Mouse (Mus musculus) kidney, adult 2 months (tissue): ENCODE measurements around the gene Lrrc51.

Experiments
- CTCF ChIP-seq: fragments of 200-500 bp; conservative IDR thresholded peaks from 2 replicates; pipeline ENCODE4 v1.5.1; 2011; ENCODE audit warnings: low read depth, mild to moderate bottlenecking, control low read depth, low read length, moderate library complexity, mixed read lengths; ENCODE audit not compliant: insufficient read depth, insufficient read length
- POLR2A ChIP-seq: fragments of 200-500 bp; IDR thresholded peaks from one replicate; pipeline ENCODE4 v1.6.1; 2011; ENCODE audit warnings: low read depth, low read length, control low read depth

- no peak for TF ChIP-seq POLR2A
- no peak for TF ChIP-seq CTCF
Observed at GRCm38 (mm10) chr7:101928093-101928492, 5.6 kb downstream of the Lrrc51 start.
